Mouse (Mus musculus) adipocyte (in vitro differentiated cells): ENCODE results near the gene Setdb2.
"Not testable (repeated sequence)": the region's sequence is repeated elsewhere in the genome, so short reads cannot be mapped to it uniquely, and the experiment has no call there.

ENCODE experiments used
- DNase-seq: peaks from one replicate; pipeline ENCODE4 v3.0.0-alpha.2; 2016; ENCODE audit warnings: low spot score

Setdb2 gene

GRCm38 (mm10) chr14:59440558-59441471, at the start of gene Setdb2, which contains the start of gene Cab39l:
Gene Setdb2 (minus strand): TSS chr14:59440884.
Gene Cab39l (plus strand): TSS chr14:59440972.
- peak; percentile 91 for DNase-seq

GRCm38 (mm10) chr14:59485247-59485810, 44.6 kb upstream of the Setdb2 start:
- no peak for DNase-seq

GRCm38 (mm10) chr14:59478699-59479098, 38.0 kb upstream of the Setdb2 start:
- peak; percentile 12 for DNase-seq

GRCm38 (mm10) chr14:59470781-59471180, 30.1 kb upstream of the Setdb2 start:
- DNase-seq: no peak

GRCm38 (mm10) chr14:59467798-59468197, 27.1 kb upstream of the Setdb2 start:
- peak; percentile 18 for DNase-seq

GRCm38 (mm10) chr14:59466503-59466902, 25.8 kb upstream of the Setdb2 start:
- DNase-seq: no peak

- DNase-seq: peak; percentile 70
These were observed 7.3 kb upstream of the Setdb2 start for GRCm38 (mm10) chr14:59447981-59448380.

GRCm38 (mm10) chr14:59445421-59445820, 4.7 kb upstream of the Setdb2 start:
- DNase-seq: no peak

- no peak for DNase-seq
These were observed 755 bp upstream of the Setdb2 start for GRCm38 (mm10) chr14:59441472-59441805.

- peak; percentile 14 for DNase-seq
These were observed 645 bp downstream of the Setdb2 start for GRCm38 (mm10) chr14:59440039-59440438.

- DNase-seq: no peak
These were observed 2.2 kb downstream of the Setdb2 start for GRCm38 (mm10) chr14:59438505-59438904.

- no peak for DNase-seq
These were observed 3.3 kb downstream of the Setdb2 start for GRCm38 (mm10) chr14:59437398-59437797.

- no peak for DNase-seq
These were observed 5.5 kb downstream of the Setdb2 start for GRCm38 (mm10) chr14:59435206-59435605.

GRCm38 (mm10) chr14:59433902-59434301, 6.8 kb downstream of the Setdb2 start:
- DNase-seq: no peak

GRCm38 (mm10) chr14:59430556-59430955, 10.1 kb downstream of the Setdb2 start:
- DNase-seq: no peak

- no peak for DNase-seq
These were observed 17.6 kb downstream of the Setdb2 start for GRCm38 (mm10) chr14:59422912-59423663.

GRCm38 (mm10) chr14:59418171-59418570, 22.5 kb downstream of the Setdb2 start:
- no peak for DNase-seq

GRCm38 (mm10) chr14:59414979-59415378, 25.7 kb downstream of the Setdb2 start:
- not testable (repeated sequence) for DNase-seq

- DNase-seq: no peak
These were observed 43.7 kb downstream of the Setdb2 start for GRCm38 (mm10) chr14:59396999-59397398.

- DNase-seq: no peak
These were observed 45.4 kb downstream of the Setdb2 start, which contains the start of gene Phf11c for GRCm38 (mm10) chr14:59395281-59395680. Gene Phf11c (minus strand): TSS chr14:59395381.

- DNase-seq: not testable (repeated sequence)
These were observed 50.5 kb downstream of the Setdb2 start for GRCm38 (mm10) chr14:59390181-59390580.

- no peak for DNase-seq
These were observed 51.2 kb downstream of the Setdb2 start for GRCm38 (mm10) chr14:59389532-59389931.
